Mouse (Mus musculus) megakaryocyte progenitor cell, adult 5-6 weeks (primary cell): ENCODE measurements around the gene Ddx31. TPM values are rescaled to one million over a fixed set of nuclear protein-coding genes. Genes with fewer than 3 reads are reported as not detected.

ENCODE experiments used
- ATAC-seq: replicated peaks from 2 replicates; pipeline ENCODE4 v1.8.0; 2016; ENCODE audit warnings: mild to moderate bottlenecking, moderate TSS enrichment, inconsistent platforms; ENCODE audit not compliant: poor library complexity
- total RNA-seq, 2 experiments: library from RNA; stranded (forward) in 1 of 2; stranded (reverse) in 1 of 2; fragments of 157-497, 149-512 nt in 1 of 2; fragments of 200-1000 nt in 1 of 2; gene quantifications; 2 replicates each; pipeline versions ENCODE4 v1.2.3 to v1.2.4; 2015 to 2017

Gene Ddx31
- total RNA-seq, 2 experiments from 2014 or later: 9.7 to 17.0 TPM

- no peak for ATAC-seq
These were observed 114.4 kb downstream of the Ddx31 start for GRCm38 (mm10) chr2:28954595-28954994.

Other genes with a start within 250 kb of the Ddx31 start
- gene Gfi1b, start 218.4 kb upstream of the Ddx31 start, total RNA-seq (2015): 15.6 and 28.3 TPM in 2 replicates
- 10.3 and 13.1 TPM in 2 replicates for gene Gfi1b, start 218.4 kb upstream of the Ddx31 start, total RNA-seq (2017)
- gene Tsc1, start 199.2 kb upstream of the Ddx31 start, total RNA-seq (2015): 9.4 and 10.3 TPM in 2 replicates
- 7.1 and 12.1 TPM in 2 replicates for gene Tsc1, start 199.2 kb upstream of the Ddx31 start, total RNA-seq (2017)
- 0.66 and 5.7 TPM in 2 replicates for gene Spaca9, start 140.7 kb upstream of the Ddx31 start, total RNA-seq (2015)
- gene Spaca9, start 140.7 kb upstream of the Ddx31 start, total RNA-seq (2017): 2.4 and 8.4 TPM in 2 replicates
- 0.30 and 0.93 TPM in 2 replicates for gene Ak8, start 140.2 kb upstream of the Ddx31 start, total RNA-seq (2015)
- 0.24 and 0.33 TPM in 2 replicates for gene Ak8, start 140.2 kb upstream of the Ddx31 start, total RNA-seq (2017)
- gene Gtf3c4, start within 50 bp of the Ddx31 start, total RNA-seq (2015): 13.7 and 14.9 TPM in 2 replicates
- gene Gtf3c4, start within 50 bp of the Ddx31 start, total RNA-seq (2017): 23.2 and 25.4 TPM in 2 replicates
- gene Barhl1, start 76.3 kb downstream of the Ddx31 start, total RNA-seq (2015): not detected in 2 replicates
- 0.24 TPM in 1 of 2 replicates, not detected in the other for gene Barhl1, start 76.3 kb downstream of the Ddx31 start, total RNA-seq (2017)
- 0.17 TPM in 1 of 2 replicates, not detected in the other for gene Cfap77, start 214.7 kb downstream of the Ddx31 start, total RNA-seq (2015)
- gene Cfap77, start 214.7 kb downstream of the Ddx31 start, total RNA-seq (2017): not detected in 2 replicates
- gene Ttf1, start 219.9 kb downstream of the Ddx31 start, total RNA-seq (2015): 13.0 and 14.9 TPM in 2 replicates
- 17.8 and 18.9 TPM in 2 replicates for gene Ttf1, start 219.9 kb downstream of the Ddx31 start, total RNA-seq (2017)